Mouse (Mus musculus): ENCODE measurements around the gene Large1.
"Not testable (repeated sequence)": the region's sequence is repeated elsewhere in the genome, so short reads cannot be mapped to it uniquely, and the experiment has no call there.

Gene Large1

GRCm38 (mm10) chr8:73161564-73161963 lies 191.8 kb downstream of the Large1 start:
- DNase-seq, result no peak

GRCm38 (mm10) chr8:73160945-73161344 lies 192.4 kb downstream of the Large1 start:
- no peak for DNase-seq

- DNase-seq, result no peak
Measured at GRCm38 (mm10) chr8:73147236-73147635, 206.1 kb downstream of the Large1 start.

DNA sequence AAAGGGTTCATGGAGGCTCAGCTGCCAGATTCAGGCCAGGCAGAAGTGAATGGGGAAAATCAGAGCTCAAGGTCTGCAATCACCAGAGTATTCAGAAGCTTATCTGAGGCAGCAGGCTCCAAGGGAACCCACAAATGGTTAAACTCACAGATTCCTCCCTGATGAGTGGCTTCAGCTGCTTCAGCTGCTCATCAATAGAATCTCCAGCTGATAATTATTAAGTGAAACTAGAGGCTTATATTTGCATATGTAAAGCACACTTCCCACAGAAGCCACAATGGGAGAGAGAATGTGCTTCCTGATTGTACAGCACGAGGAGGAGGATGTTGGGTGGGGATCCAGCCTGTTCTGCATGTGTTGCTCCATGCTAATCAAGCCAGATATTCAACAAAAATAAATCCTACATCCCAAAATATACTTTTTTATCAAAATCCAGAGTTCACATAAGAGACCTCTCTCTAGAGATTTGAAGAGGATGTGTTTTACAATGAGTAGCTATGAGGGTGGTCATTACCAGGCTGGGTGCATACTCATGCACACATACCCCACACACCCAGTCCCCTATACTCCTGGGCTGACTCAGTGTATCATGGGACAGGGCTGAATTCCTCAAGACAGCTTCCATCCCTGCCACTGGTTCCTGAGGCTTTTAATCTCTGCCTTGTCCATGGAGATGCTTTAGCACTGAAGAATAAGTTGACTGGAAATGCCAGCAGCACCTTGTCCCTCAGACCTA lies 210.5 kb downstream of the Large1 start:
- no peak for DNase-seq

DNA sequence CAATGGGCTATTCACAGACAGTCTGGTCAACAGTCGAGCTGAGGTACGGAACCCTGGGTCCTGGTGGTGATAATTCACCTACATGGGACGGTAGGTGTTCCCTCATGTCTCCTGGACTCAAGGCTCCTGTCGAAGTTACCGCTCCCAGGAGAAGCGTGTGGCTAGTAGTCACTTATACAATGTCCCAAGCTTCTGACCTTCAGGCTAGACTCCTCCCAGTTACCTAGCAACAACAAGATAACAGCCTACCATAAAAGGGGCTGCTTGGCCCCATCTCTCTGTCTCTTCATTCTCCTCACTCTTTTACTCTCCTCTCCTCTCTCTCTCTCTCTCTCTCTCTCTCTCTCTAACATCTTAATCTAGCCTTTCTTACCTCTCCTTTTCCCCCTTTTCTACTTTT lies 217.9 kb downstream of the Large1 start:
- DNase-seq, result no peak

- no peak for DNase-seq
Measured at GRCm38 (mm10) chr8:73132080-73132479, 221.3 kb downstream of the Large1 start.

- DNase-seq, result no peak
Measured at GRCm38 (mm10) chr8:73123864-73124499, 229.4 kb downstream of the Large1 start.

DNA sequence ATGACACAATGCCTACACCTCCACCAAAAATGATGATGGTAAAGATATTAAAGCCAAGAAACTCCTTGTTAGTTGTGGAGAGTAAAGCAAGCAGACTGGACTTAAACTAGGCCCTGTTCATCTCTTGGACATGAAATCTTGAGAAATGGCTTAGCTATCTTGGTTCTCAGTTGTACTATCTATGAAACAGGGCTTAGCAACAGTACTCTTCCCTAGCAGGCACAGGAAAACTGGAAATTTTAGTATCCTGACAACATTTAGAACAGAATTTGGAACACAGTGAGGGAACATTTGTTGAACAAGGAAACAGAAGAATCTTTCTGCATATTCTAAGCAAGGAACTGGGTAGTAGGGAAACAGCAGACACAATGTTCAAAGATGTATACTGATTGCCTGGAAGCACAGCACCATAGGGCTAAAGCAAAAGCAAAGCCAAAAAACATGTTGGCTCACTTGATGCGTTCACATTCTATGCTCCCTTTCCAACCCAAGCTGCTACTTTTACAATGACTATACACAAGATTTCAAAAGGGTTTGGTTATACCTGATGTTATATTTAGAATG lies 240.9 kb downstream of the Large1 start:
- DNase-seq, result no peak

DNA sequence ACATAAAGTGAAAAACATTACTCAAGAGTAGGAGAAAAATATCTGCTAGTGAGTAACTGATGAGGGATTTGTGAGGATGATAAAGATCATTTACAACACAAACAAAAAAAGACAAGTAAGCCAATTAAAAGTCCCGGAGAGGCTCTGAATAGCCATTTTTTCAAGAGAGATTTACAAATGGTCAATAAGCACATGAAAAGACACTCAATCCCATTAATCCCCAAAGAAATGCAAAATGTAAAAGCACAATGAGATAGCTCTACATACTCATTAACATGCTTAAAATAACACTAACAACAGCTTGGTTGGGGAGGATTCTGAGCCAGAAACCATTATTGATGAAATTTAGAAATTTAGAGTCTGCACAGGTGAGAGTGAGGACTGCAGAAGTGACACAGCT lies 249.3 kb downstream of the Large1 start:
- DNase-seq, result no peak

DNA sequence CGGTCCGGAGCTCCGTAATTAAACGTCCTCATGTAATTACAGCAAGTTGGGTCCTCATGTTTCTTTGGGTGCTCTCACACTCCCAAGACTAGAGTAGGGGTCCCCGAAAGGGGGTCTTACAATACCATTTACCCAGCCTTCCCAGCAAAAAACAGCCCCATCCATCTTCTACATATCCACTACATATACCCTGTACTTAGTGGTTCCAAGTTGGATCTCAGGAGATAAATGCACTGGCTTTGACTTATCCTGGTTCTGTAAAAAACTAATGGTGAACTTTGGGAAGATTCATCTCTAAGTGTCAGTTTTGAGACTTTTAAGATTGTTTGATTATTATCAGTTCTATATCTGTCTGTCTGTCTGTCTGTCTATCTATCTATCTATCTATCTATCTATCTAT lies 252.3 kb downstream of the Large1 start:
- DNase-seq, result no peak

- not testable (repeated sequence) for DNase-seq
Measured at GRCm38 (mm10) chr8:73100607-73101006, 252.7 kb downstream of the Large1 start.

GRCm38 (mm10) chr8:73099542-73099941 lies 253.8 kb downstream of the Large1 start:
- no peak for DNase-seq

GRCm38 (mm10) chr8:73096952-73097351 lies 256.4 kb downstream of the Large1 start:
- DNase-seq, result no peak

GRCm38 (mm10) chr8:73077746-73078145 lies 275.6 kb downstream of the Large1 start:
- DNase-seq, result not testable (repeated sequence)

DNA sequence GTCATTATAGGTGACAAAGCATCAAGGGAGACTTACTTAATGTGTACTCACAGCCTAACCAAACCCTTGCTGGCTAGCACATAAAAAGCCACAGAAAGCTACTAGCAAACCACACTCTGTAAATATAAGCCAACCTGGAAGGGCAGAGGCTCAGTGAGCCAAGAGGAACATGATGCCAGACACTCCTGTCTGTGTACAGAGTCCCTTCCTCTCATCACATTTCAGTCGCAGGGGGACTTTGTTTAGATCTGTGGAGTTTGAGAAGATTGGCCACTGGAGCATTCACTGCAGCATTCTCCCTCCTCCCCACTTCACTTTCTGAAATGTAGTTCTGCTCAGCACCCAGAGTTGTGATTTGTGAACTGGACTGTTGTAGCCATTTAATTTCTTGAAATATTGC lies 291.9 kb downstream of the Large1 start:
- DNase-seq, result no peak

GRCm38 (mm10) chr8:73054726-73055125 lies 298.6 kb downstream of the Large1 start:
- no peak for DNase-seq

GRCm38 (mm10) chr8:73053878-73054277 lies 299.5 kb downstream of the Large1 start:
- DNase-seq, result no peak

GRCm38 (mm10) chr8:73052414-73052813 lies 300.9 kb downstream of the Large1 start:
- no peak for DNase-seq

- peak; percentile 12 for DNase-seq
Measured at GRCm38 (mm10) chr8:73048136-73048535, 305.2 kb downstream of the Large1 start.

GRCm38 (mm10) chr8:73029787-73030186 lies 323.6 kb downstream of the Large1 start:
- DNase-seq, result no peak

- DNase-seq, result no peak
Measured at GRCm38 (mm10) chr8:73018241-73018640, 335.1 kb downstream of the Large1 start.

DNA sequence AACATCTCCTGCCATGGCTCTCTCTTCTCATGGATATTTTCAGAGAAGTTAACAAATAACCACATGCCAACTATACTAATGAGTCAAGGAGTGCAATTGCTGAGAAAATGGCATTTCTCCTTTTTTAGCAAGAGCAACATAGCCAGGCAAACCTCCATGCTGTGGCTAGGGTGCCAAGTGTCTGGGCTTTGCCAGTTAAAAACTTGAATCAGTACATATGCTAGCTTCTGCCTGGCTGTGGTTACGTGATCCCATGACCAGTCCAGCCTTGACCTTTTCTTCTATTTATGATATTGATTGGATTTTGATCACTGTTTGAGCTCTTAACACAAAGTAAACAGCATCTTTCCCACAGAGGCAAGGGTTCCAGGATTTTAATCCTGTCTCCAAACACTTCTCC lies 335.7 kb downstream of the Large1 start:
- DNase-seq, result no peak

DNA sequence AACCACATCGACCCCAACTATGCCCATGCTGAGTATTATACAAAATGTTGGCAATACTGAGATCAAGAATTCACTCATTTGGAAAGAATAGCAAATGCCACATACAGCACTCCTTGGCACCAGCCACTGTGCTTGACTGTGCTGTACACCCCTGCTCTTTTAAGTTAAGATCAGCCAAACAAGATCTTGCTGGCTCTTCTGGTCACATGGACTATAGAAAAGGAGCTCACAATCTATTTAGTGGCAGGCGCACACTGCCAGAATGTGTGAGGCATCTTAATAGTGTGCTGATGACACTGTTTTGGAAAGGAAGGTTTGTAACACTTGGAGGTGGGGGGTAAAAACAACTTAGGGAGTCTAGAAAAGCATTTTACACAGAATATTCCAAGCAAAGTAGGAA lies 337.0 kb downstream of the Large1 start:
- DNase-seq, result no peak

DNA sequence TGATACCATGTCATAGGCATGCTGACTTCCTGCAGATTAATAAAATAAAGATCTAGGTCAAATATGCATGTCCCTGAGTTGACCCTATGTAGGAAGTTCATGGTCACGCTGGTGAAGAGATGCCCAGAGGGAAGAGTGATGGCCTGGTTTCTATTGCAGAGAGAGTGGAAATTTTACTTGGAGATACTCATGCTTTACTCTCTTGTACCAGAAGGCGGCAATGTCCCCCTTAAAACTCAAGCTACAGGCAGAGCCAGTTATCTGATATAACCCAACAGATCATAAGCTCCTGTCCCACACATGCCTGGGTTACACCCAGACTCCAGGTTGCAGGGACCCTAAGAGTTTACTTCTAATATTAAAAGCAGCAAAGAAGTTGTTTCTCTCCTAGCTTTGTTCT lies 345.9 kb downstream of the Large1 start:
- DNase-seq, result no peak
